In the genomic region with DNA sequence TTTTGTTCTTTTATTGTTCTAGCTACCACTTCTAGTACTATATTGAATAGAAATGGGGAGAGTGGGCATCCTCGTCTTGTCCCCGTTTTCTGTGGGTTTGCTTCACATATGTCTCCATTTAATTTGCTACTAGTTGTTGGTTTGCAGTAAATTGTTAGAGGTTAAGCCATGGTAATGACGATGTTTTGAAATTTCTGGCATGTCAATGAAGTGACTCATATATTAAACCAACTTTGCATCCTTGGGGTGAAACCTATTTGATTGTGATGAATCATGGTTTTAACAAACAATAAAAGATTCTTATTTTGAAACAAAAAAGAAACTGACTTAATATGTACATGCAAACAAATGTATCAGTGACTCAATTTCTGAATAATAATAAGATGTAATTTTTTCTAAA, we compare ENCODE assay signal across 18 mouse cellular contexts.
"Had no signal": no experiment of that assay in that cellular context is flagged by ENCODE, and none has a peak within 500 bp of the region (broad histone marks: within the 10 kb centered on the region; RNA-seq: fewer than 3 reads in every experiment).

No protein-coding gene starts in this region.

- H3K27me3 ChIP-seq: lung, embryonic 15.5 days; megakaryocyte, embryonic 14.5 days; midbrain, embryonic 13.5 days; midbrain, embryonic 15.5 days; neural tube, embryonic 12.5 days; stomach, embryonic 15.5 days had no signal

- DNase-seq: liver, postnatal 0 days; lung, adult 2 months; lung, postnatal 14 days; lung, postnatal 36 days; right cerebral cortex, postnatal 14 days; thymus, adult 2 months; thymus, postnatal 25 days; thymus, postnatal 4 days had no signal

- ATAC-seq: liver, postnatal 0 days; lung, postnatal 0 days; midbrain, embryonic 13.5 days; midbrain, embryonic 15.5 days had no signal

- H3K9ac ChIP-seq: liver, postnatal 0 days; lung, embryonic 15.5 days; midbrain, embryonic 13.5 days; midbrain, embryonic 15.5 days; neural tube, embryonic 12.5 days; stomach, embryonic 15.5 days had no signal

- H3K36me3 ChIP-seq: lung, embryonic 15.5 days; midbrain, embryonic 13.5 days; midbrain, embryonic 15.5 days; neural tube, embryonic 12.5 days; stomach, embryonic 15.5 days had no signal

- H3K4me2 ChIP-seq: lung, embryonic 15.5 days; midbrain, embryonic 11.5 days; midbrain, embryonic 13.5 days; midbrain, embryonic 15.5 days; neural tube, embryonic 12.5 days; stomach, embryonic 15.5 days had no signal

- H3K4me3 ChIP-seq: lung, embryonic 15.5 days; megakaryocyte, embryonic 14.5 days; midbrain, embryonic 13.5 days; midbrain, embryonic 15.5 days; neural tube, embryonic 12.5 days; stomach, embryonic 15.5 days had no signal

- H3K27ac ChIP-seq: lung, embryonic 15.5 days; macrophage; midbrain, embryonic 13.5 days; midbrain, embryonic 15.5 days; neural tube, embryonic 12.5 days; stomach, embryonic 15.5 days; stomach, postnatal 0 days had no signal

- H3K9me3 ChIP-seq: lung, embryonic 15.5 days; megakaryocyte, embryonic 14.5 days; midbrain, embryonic 13.5 days; midbrain, embryonic 15.5 days; neural tube, embryonic 12.5 days; stomach, embryonic 15.5 days had no signal

- H3K4me1 ChIP-seq: lung, embryonic 15.5 days; megakaryocyte, embryonic 14.5 days; midbrain, embryonic 13.5 days; midbrain, embryonic 15.5 days; neural tube, embryonic 12.5 days; stomach, embryonic 15.5 days had no signal
